Mouse (Mus musculus) R1 (cell line): ENCODE data around the gene Aff4.
A peak's percentile ranks its signal among the peaks of the same experiment; 100 is the strongest.
"Not testable (repeated sequence)": the region's sequence is repeated elsewhere in the genome, so short reads cannot be mapped to it uniquely, and the experiment has no call there.

Source experiments
- DNase-seq: peaks from one replicate; pipeline ENCODE4 v3.0.0-alpha.2; 2018; ENCODE audit warnings: low read depth, low spot score

Aff4 gene

GRCm38 (mm10) chr11:53350291-53351223 lies at the start of gene Aff4:
Gene Aff4 (plus strand): TSS chr11:53350833.
- peak; percentile 85 for DNase-seq

- DNase-seq, result no peak
Measured at GRCm38 (mm10) chr11:53301167-53301515, 49.5 kb upstream of the Aff4 start.

GRCm38 (mm10) chr11:53304044-53304840 lies 46.4 kb upstream of the Aff4 start:
- DNase-seq, result peak; percentile 78

GRCm38 (mm10) chr11:53306965-53307364 lies 43.7 kb upstream of the Aff4 start:
- no peak for DNase-seq

- DNase-seq, result peak; percentile 46
Measured at GRCm38 (mm10) chr11:53307558-53308065, 43.0 kb upstream of the Aff4 start.

- DNase-seq, result no peak
Measured at GRCm38 (mm10) chr11:53308251-53308864, 42.3 kb upstream of the Aff4 start.

GRCm38 (mm10) chr11:53308884-53309310 lies 41.7 kb upstream of the Aff4 start:
- DNase-seq, result no peak

GRCm38 (mm10) chr11:53311385-53311784 lies 39.2 kb upstream of the Aff4 start:
- DNase-seq, result peak; percentile 77

- not testable (repeated sequence) for DNase-seq
Measured at GRCm38 (mm10) chr11:53312823-53313222, 37.8 kb upstream of the Aff4 start.

- no peak for DNase-seq
Measured at GRCm38 (mm10) chr11:53314770-53315173, 35.9 kb upstream of the Aff4 start.

GRCm38 (mm10) chr11:53316996-53317395 lies 33.6 kb upstream of the Aff4 start:
- DNase-seq, result peak; percentile 74

GRCm38 (mm10) chr11:53318041-53318440 lies 32.6 kb upstream of the Aff4 start:
- DNase-seq, result peak; percentile 92

- not testable (repeated sequence) for DNase-seq
Measured at GRCm38 (mm10) chr11:53318568-53318967, 32.1 kb upstream of the Aff4 start.

- not testable (repeated sequence) for DNase-seq
Measured at GRCm38 (mm10) chr11:53319867-53320266, 30.8 kb upstream of the Aff4 start.

GRCm38 (mm10) chr11:53324512-53324968 lies 26.1 kb upstream of the Aff4 start, which contains the start of gene Zcchc10:
Gene Zcchc10 (plus strand): TSS chr11:53324679.
- peak; percentile 94 for DNase-seq

- no peak for DNase-seq
Measured at GRCm38 (mm10) chr11:53330325-53330724, 20.3 kb upstream of the Aff4 start.

- no peak for DNase-seq
Measured at GRCm38 (mm10) chr11:53331121-53331520, 19.5 kb upstream of the Aff4 start.

GRCm38 (mm10) chr11:53332076-53332680 lies 18.5 kb upstream of the Aff4 start:
- no peak for DNase-seq

GRCm38 (mm10) chr11:53335505-53336181 lies 15.0 kb upstream of the Aff4 start:
- peak; percentile 99 for DNase-seq

- no peak for DNase-seq
Measured at GRCm38 (mm10) chr11:53336182-53336571, 14.5 kb upstream of the Aff4 start.

GRCm38 (mm10) chr11:53336924-53337323 lies 13.7 kb upstream of the Aff4 start:
- no peak for DNase-seq
